Mouse (Mus musculus): Measurements from ENCODE around the gene Enox1. TPM values are rescaled to one million over a fixed set of nuclear protein-coding genes. Genes with fewer than 3 reads are reported as not detected.

Enox1 gene
- total RNA-seq, 2 experiments from 2014 or later: not detected

GRCm38 (mm10) chr14:77541925-77542324 lies 385.4 kb downstream of the Enox1 start:
- ATAC-seq (replicated peaks; ENCODE audit: low FRiP score, poor library complexity, severe bottlenecking): no peak

- no peak for ATAC-seq (replicated peaks; ENCODE audit: low FRiP score, poor library complexity, severe bottlenecking)
Measured at GRCm38 (mm10) chr14:77546531-77547274, 390.1 kb downstream of the Enox1 start.

- no peak for ATAC-seq (replicated peaks; ENCODE audit: low FRiP score, poor library complexity, severe bottlenecking)
Measured at GRCm38 (mm10) chr14:77547351-77547750, 390.8 kb downstream of the Enox1 start.

GRCm38 (mm10) chr14:77548963-77549362 lies 392.4 kb downstream of the Enox1 start:
- no peak for ATAC-seq (replicated peaks; ENCODE audit: low FRiP score, poor library complexity, severe bottlenecking)

- ATAC-seq (replicated peaks; ENCODE audit: low FRiP score, poor library complexity, severe bottlenecking): no peak
Measured at GRCm38 (mm10) chr14:77557446-77558070, 401.0 kb downstream of the Enox1 start.

- ATAC-seq (replicated peaks; ENCODE audit: low FRiP score, poor library complexity, severe bottlenecking): no peak
Measured at GRCm38 (mm10) chr14:77558910-77559309, 402.3 kb downstream of the Enox1 start.

GRCm38 (mm10) chr14:77559792-77560191 lies 403.2 kb downstream of the Enox1 start:
- ATAC-seq (replicated peaks; ENCODE audit: low FRiP score, poor library complexity, severe bottlenecking): no peak

GRCm38 (mm10) chr14:77561808-77562583 lies 405.4 kb downstream of the Enox1 start:
- ATAC-seq (replicated peaks; ENCODE audit: low FRiP score, poor library complexity, severe bottlenecking): no peak

GRCm38 (mm10) chr14:77563922-77564321 lies 407.4 kb downstream of the Enox1 start:
- no peak for ATAC-seq (replicated peaks; ENCODE audit: low FRiP score, poor library complexity, severe bottlenecking)

GRCm38 (mm10) chr14:77567120-77567519 lies 410.6 kb downstream of the Enox1 start:
- no peak for ATAC-seq (replicated peaks; ENCODE audit: low FRiP score, poor library complexity, severe bottlenecking)

- ATAC-seq (replicated peaks; ENCODE audit: low FRiP score, poor library complexity, severe bottlenecking): no peak
Measured at GRCm38 (mm10) chr14:77574436-77574835, 417.9 kb downstream of the Enox1 start.

- no peak for ATAC-seq (replicated peaks; ENCODE audit: low FRiP score, poor library complexity, severe bottlenecking)
Measured at GRCm38 (mm10) chr14:77576411-77576810, 419.8 kb downstream of the Enox1 start.

- no peak for ATAC-seq (replicated peaks; ENCODE audit: low FRiP score, poor library complexity, severe bottlenecking)
Measured at GRCm38 (mm10) chr14:77577481-77578251, 421.1 kb downstream of the Enox1 start.

- ATAC-seq (replicated peaks; ENCODE audit: low FRiP score, poor library complexity, severe bottlenecking): no peak
Measured at GRCm38 (mm10) chr14:77578355-77578754, 421.8 kb downstream of the Enox1 start.

GRCm38 (mm10) chr14:77580106-77580936 lies 423.8 kb downstream of the Enox1 start:
- ATAC-seq (replicated peaks; ENCODE audit: low FRiP score, poor library complexity, severe bottlenecking): no peak

- no peak for ATAC-seq (replicated peaks; ENCODE audit: low FRiP score, poor library complexity, severe bottlenecking)
Measured at GRCm38 (mm10) chr14:77580937-77581270, 424.3 kb downstream of the Enox1 start.

GRCm38 (mm10) chr14:77581616-77582015 lies 425.1 kb downstream of the Enox1 start:
- no peak for ATAC-seq (replicated peaks; ENCODE audit: low FRiP score, poor library complexity, severe bottlenecking)

- ATAC-seq (replicated peaks; ENCODE audit: low FRiP score, poor library complexity, severe bottlenecking): no peak
Measured at GRCm38 (mm10) chr14:77584426-77584825, 427.9 kb downstream of the Enox1 start.
